Mouse (Mus musculus) ES-Bruce4 (cell line): ENCODE measurements around the gene Syne3.

Experiments
- CTCF ChIP-seq: IDR thresholded peaks from one replicate; pipeline ENCODE4 v1.8.1; 2011; ENCODE audit warnings: low read depth, low read length
- POLR2A ChIP-seq: IDR thresholded peaks from one replicate; pipeline ENCODE4 v1.8.1; 2011; ENCODE audit warnings: low read length; ENCODE audit not compliant: insufficient read depth

GRCm38 (mm10) chr12:105049813-105050212 is 40.2 kb upstream of the Syne3 start:
- TF ChIP-seq POLR2A (no peak), CTCF (no peak)
